Mouse (Mus musculus) splenic B cell, adult 2 months (primary cell): ENCODE data around the gene Psmb11.

Source experiments
- DNase-seq: peaks from one replicate; pipeline ENCODE4 v3.0.0-alpha.2; 2011; ENCODE audit warnings: low read depth, low spot score
- H3K27me3 ChIP-seq: 2 replicates; pipeline ENCODE4 v1.6.1; 2012; ENCODE audit warnings: mild to moderate bottlenecking, low read length, moderate library complexity, mixed read lengths; ENCODE audit not compliant: control insufficient read depth, poor library complexity, insufficient read depth, severe bottlenecking
- H3K36me3 ChIP-seq: 2 replicates; pipeline ENCODE4 v1.6.1; 2012; ENCODE audit warnings: mild to moderate bottlenecking, low read length, moderate library complexity, mixed read lengths; ENCODE audit not compliant: control insufficient read depth, poor library complexity, insufficient read depth, severe bottlenecking

The Psmb11 gene

GRCm38 (mm10) chr14:54617152-54617896, 3.9 kb upstream of the Psmb11 start:
- Histone ChIP-seq H3K36me3 (0 out of 2 replicates have a peak, but pooled peaks cover 2% of the 10 kb centered on the region), H3K27me3 (no peaks in the 10 kb centered on the region)
- peak; percentile 32 for DNase-seq

- H3K36me3 ChIP-seq, result 0 out of 2 replicates have a peak, but pooled peaks cover 2% of the 10 kb centered on the region
- peak; percentile 91 for DNase-seq
- no peaks in the 10 kb centered on the region for H3K27me3 ChIP-seq
These were observed 3.3 kb upstream of the Psmb11 start, which contains the start of gene Psmb5 for GRCm38 (mm10) chr14:54617897-54618365. Gene Psmb5 (minus strand): TSS chr14:54618022.

- no peak for DNase-seq
- H3K36me3 ChIP-seq, result no peaks in the 10 kb centered on the region
These were observed 2.1 kb downstream of the Psmb11 start for GRCm38 (mm10) chr14:54623334-54623733.

GRCm38 (mm10) chr14:54624976-54625375, 3.7 kb downstream of the Psmb11 start:
- H3K27me3 ChIP-seq, result no peaks in the 10 kb centered on the region
- no peaks in the 10 kb centered on the region for H3K36me3 ChIP-seq
- DNase-seq, result no peak

More at GRCm38 (mm10) chr14:54623334-54623733, 2.1 kb downstream of the Psmb11 start:
- H3K27me3 ChIP-seq, result no peaks in the 10 kb centered on the region

GRCm38 (mm10) chr14:54628103-54628502, 6.9 kb downstream of the Psmb11 start:
- Histone ChIP-seq H3K27me3 (no peaks in the 10 kb centered on the region), H3K36me3 (no peaks in the 10 kb centered on the region)
- no peak for DNase-seq

GRCm38 (mm10) chr14:54629797-54630196, 8.6 kb downstream of the Psmb11 start:
- H3K36me3 ChIP-seq, result no peaks in the 10 kb centered on the region
- H3K27me3 ChIP-seq, result no peaks in the 10 kb centered on the region
- no peak for DNase-seq

- DNase-seq, result no peak
- Histone ChIP-seq H3K36me3 (no peaks in the 10 kb centered on the region), H3K27me3 (no peaks in the 10 kb centered on the region)
These were observed 9.5 kb downstream of the Psmb11 start for GRCm38 (mm10) chr14:54630583-54631239.

GRCm38 (mm10) chr14:54631240-54631599, 10.0 kb downstream of the Psmb11 start:
- no peak for DNase-seq
- Histone ChIP-seq H3K36me3 (no peaks in the 10 kb centered on the region), H3K27me3 (no peaks in the 10 kb centered on the region)

- no peak for DNase-seq
- no peaks in the 10 kb centered on the region for H3K27me3 ChIP-seq
- no peaks in the 10 kb centered on the region for H3K36me3 ChIP-seq
These were observed 11.0 kb downstream of the Psmb11 start for GRCm38 (mm10) chr14:54632252-54632651.

GRCm38 (mm10) chr14:54634182-54634581, 12.9 kb downstream of the Psmb11 start:
- DNase-seq, result no peak
- H3K27me3 ChIP-seq, result no peaks in the 10 kb centered on the region
- H3K36me3 ChIP-seq, result no peaks in the 10 kb centered on the region

GRCm38 (mm10) chr14:54636954-54637353, 15.7 kb downstream of the Psmb11 start:
- peak; percentile 71 for DNase-seq
- Histone ChIP-seq H3K36me3 (no peaks in the 10 kb centered on the region), H3K27me3 (no peaks in the 10 kb centered on the region)

- DNase-seq, result no peak
- Histone ChIP-seq H3K36me3 (peaks cover 2% of the 10 kb centered on the region; the same call in 1 of the 2 replicates), H3K27me3 (no peaks in the 10 kb centered on the region)
These were observed 17.0 kb downstream of the Psmb11 start for GRCm38 (mm10) chr14:54638210-54638609.

- Histone ChIP-seq H3K36me3 (peaks cover 10% of the 10 kb centered on the region), H3K27me3 (no peaks in the 10 kb centered on the region)
- no peak for DNase-seq
These were observed 18.9 kb downstream of the Psmb11 start for GRCm38 (mm10) chr14:54640121-54640520.

GRCm38 (mm10) chr14:54640946-54641304, 19.7 kb downstream of the Psmb11 start, which contains the start of gene Gm17606:
Gene Gm17606 (plus strand): TSS chr14:54640952.
- DNase-seq, result no peak
- H3K27me3 ChIP-seq, result no peaks in the 10 kb centered on the region
- peaks cover 13% of the 10 kb centered on the region for H3K36me3 ChIP-seq

GRCm38 (mm10) chr14:54641305-54641969, 20.2 kb downstream of the Psmb11 start, which contains the start of gene Cdh24:
Gene Cdh24 (minus strand): TSS chr14:54641364.
- peaks cover 15% of the 10 kb centered on the region for H3K36me3 ChIP-seq
- peak; percentile 90 for DNase-seq
- no peaks in the 10 kb centered on the region for H3K27me3 ChIP-seq
